Mouse (Mus musculus) large intestine, adult 2 months (tissue): ENCODE data around the gene Atp2b1. TPM values are rescaled to one million over a fixed set of nuclear protein-coding genes. Genes with fewer than 3 reads are reported as not detected.

Experiments used
- DNase-seq: peaks from one replicate; pipeline ENCODE4 v3.0.0-alpha.2; 2012; ENCODE audit warnings: low read depth, low spot score
- WGBS: fragments of 180-500 bp; shearing (Covaris S2); methylation state at CpG from one replicate; pipeline ENCODE4 v1.1.7; 2018; 5-methylcytosine and 5-hydroxymethylcytosine counted together
- polyA plus RNA-seq: library from polyadenylated mRNA; depleted of rRNA; stranded (reverse); fragments of >200 nt; gene quantifications from 2 replicates; pipeline ENCODE4 v1.2.3, GENCODE M21; 2012; rRNA removed

The Atp2b1 gene
- polyA plus RNA-seq: 14.3 and 20.0 TPM in 2 replicates

DNA sequence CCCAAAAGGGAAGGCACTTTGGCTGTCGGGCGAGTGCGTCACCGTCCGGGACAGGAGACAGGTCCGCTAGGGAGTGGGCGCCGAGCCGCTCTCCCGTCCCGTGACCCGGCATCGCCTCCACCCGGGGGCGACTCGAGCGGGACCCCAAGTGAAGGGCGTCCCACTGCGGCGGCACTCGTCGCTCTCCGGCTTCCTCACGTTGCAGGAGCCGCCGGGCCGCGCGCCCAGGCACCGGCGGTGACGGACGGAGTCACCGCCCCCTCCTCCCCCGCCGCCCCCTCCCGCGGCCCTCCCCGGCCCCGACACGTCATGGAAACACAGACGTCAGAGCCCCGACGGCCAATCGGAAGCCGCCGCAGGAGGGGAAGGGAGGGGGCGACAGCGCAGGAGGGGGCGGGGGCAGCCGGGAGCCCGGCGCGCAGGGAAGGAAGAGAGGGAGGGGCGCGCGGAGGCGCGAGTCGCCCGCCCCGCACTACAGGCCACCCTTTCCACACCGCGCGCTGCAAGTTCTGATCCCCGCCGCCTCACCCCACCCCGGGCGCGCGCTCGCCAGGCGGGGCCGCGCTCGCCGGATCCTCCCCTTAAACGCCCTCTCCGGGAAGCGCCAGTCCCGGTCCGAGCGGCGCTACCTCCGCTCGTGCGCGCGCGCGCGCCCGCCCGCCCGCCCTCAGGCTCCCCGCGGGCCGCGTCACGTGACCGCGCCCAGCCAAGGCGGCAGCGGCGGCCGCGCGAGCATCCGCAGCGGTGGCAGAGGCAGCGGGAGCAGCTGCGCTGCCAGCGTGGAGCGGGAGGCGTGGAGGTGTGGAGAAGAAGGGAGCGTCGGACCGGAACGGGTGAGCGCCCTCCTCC lies at the start of gene Atp2b1:
Gene Atp2b1 (plus strand): TSS at position 446 of the 849 bp plus-strand sequence.
- peak; percentile 54 for DNase-seq
- WGBS: under 1% methylated on average over 116 of the region's 120 CpGs

GRCm38 (mm10) chr10:98864851-98865250 lies 49.4 kb upstream of the Atp2b1 start:
- 47% methylated on average over 3 of the region's 3 CpGs for WGBS
- DNase-seq: peak; percentile 37

- no peak for DNase-seq
- WGBS: 98% methylated on average over 5 of the region's 5 CpGs
These were observed 47.3 kb upstream of the Atp2b1 start for GRCm38 (mm10) chr10:98866836-98867370.

- peak; percentile 7 for DNase-seq
- 52% methylated on average over 4 of the region's 4 CpGs for WGBS
These were observed 45.8 kb upstream of the Atp2b1 start for GRCm38 (mm10) chr10:98868351-98868908.

- no peak for DNase-seq
- 66% methylated on average over 3 of the region's 3 CpGs for whole genome bisulfite sequencing
These were observed 36.4 kb upstream of the Atp2b1 start for GRCm38 (mm10) chr10:98877855-98878254.

DNA sequence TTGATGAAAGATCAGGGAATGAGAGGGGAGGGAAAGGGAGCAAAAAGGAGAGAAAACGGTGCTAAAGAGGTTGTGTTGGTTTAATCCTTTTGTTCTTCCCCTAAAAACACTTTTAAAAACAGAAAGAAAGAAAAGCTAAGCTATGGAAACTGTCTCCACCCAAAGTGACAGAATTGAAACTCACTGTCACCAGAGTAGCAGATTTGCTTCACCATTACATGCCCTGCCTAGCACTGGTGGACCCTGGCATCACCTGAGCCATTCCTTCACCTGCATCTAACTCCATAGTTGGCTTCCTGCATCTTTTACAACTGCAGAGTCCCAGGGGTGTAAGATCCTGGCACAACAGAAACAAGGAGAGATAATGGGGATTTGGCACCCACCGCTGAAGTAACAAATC lies 35.6 kb upstream of the Atp2b1 start:
- DNase-seq: no peak
- 84% methylated on average over 2 of the region's 2 CpGs for WGBS

DNA sequence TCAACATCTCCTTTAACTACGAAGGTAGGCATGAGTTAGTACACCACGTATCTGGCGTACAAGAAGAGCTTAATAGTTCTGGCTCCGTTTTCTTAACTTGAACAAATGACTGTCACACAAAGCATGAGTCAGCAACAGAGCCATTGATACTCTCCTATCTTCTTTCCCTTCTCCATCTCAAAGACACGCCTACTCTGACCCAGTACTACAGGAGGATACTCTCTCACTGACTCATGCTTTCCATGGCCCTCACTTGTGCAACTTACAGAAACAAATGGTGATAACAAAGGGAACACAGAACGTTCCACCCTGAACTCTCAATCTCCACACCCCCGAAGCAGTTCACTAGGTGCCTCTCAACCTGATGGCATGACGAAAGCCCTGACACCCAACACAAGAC lies 34.1 kb upstream of the Atp2b1 start:
- DNase-seq: no peak
- 71% methylated on average over 8 of the region's 8 CpGs for WGBS

DNA sequence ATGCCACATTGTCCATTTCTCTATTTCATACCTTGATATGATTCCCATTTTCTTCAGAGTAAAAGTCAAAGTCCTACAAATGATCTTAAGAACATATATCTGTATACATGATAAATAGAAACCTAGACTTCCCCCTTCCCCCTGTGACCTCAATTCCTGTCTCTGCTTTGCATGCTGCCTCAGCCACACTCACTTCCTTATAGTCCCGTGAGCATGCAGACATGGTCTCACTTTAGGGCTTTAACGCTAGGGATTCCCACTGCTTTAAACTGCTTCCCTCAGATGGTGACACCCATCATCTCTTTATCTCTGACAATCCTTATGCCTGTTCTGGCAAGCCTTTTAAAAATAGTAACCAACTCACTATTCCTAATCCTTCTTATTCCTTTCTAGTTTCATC lies 33.5 kb upstream of the Atp2b1 start:
- 62% methylated on average over 2 of the region's 2 CpGs for WGBS
- DNase-seq: no peak

DNA sequence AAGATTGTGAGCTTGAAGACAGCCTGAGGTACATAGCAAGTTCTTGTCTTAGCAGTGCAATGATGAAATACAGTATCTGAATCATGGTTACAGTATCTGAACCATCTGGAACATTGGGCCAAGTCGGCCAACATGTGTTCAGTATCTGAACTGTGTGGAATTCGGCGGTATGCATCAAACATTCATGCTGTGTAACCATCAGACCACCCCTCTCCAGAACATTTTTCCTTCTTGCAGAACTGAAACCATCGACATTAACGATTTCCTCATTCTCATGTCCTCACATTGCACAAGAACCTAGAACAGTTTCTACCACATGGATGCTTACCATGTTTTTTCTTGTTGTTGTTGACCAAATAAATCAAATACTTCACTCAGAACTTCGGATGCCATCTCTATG lies 32.7 kb upstream of the Atp2b1 start:
- WGBS: 82% methylated on average over 6 of the region's 6 CpGs
- DNase-seq: no peak

GRCm38 (mm10) chr10:98882587-98882986 lies 31.6 kb upstream of the Atp2b1 start:
- 71% methylated on average over 5 of the region's 5 CpGs for WGBS

GRCm38 (mm10) chr10:98884445-98884844 lies 29.8 kb upstream of the Atp2b1 start:
- DNase-seq: no peak
- 72% methylated on average over 2 of the region's 2 CpGs for WGBS

More at GRCm38 (mm10) chr10:98882587-98882986, 31.6 kb upstream of the Atp2b1 start:
- DNase-seq: no peak

GRCm38 (mm10) chr10:98886770-98887271 lies 27.4 kb upstream of the Atp2b1 start:
- no peak for DNase-seq
- 95% methylated on average over 3 of the region's 3 CpGs for WGBS

GRCm38 (mm10) chr10:98891361-98891760 lies 22.8 kb upstream of the Atp2b1 start:
- WGBS: 88% methylated on average over 4 of the region's 4 CpGs
- DNase-seq: no peak

GRCm38 (mm10) chr10:98897507-98897906 lies 16.7 kb upstream of the Atp2b1 start:
- 80% methylated on average over 8 of the region's 8 CpGs for WGBS
- DNase-seq: no peak

- no peak for DNase-seq
- WGBS: 54% methylated on average over 4 of the region's 4 CpGs
These were observed 16.1 kb upstream of the Atp2b1 start for GRCm38 (mm10) chr10:98897913-98898748.

GRCm38 (mm10) chr10:98901533-98901932 lies 12.7 kb upstream of the Atp2b1 start:
- no peak for DNase-seq
- 76% methylated on average over 5 of the region's 5 CpGs for WGBS

- 85% methylated on average over 4 of the region's 4 CpGs for WGBS
- DNase-seq: no peak
These were observed 8.2 kb upstream of the Atp2b1 start for GRCm38 (mm10) chr10:98905987-98906386.

GRCm38 (mm10) chr10:98906941-98907549 lies 7.2 kb upstream of the Atp2b1 start:
- 31% methylated on average over 5 of the region's 5 CpGs for WGBS
- DNase-seq: no peak

DNA sequence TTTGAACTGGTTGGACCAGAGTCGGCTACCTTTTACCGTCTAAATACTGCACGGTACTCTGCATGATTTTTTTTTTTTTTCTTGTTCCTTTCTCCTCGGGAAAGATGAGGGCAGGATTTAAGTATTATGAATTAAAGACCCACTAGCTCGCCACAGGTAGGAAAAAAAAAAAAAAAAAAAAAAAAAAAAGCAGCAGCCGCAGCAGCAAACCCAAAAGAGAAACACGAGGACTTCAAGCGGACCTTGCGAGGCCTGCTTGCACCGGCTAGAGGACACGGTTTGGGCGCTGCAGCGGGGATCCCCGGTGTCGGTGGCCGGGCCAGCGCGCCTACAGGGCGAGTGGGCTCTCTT lies 621 bp upstream of the Atp2b1 start:
- whole genome bisulfite sequencing: under 1% methylated on average over 19 of the region's 19 CpGs

More for the DNA sequence above, 621 bp upstream of the Atp2b1 start:
- DNase-seq: no peak
